Mouse (Mus musculus) small intestine, adult 2 months (tissue): Measurements from ENCODE around the gene Eif2b1. TPM values are rescaled to one million over a fixed set of nuclear protein-coding genes. Genes with fewer than 3 reads are reported as not detected.

Experiments
- H3K27ac ChIP-seq: fragments of 200-500 bp; 2 replicates; pipeline ENCODE4 v1.5.1; 2012; ENCODE audit warnings: low read depth, low read length, control low read depth, inconsistent platforms; ENCODE audit not compliant: insufficient read depth
- H3K27me3 ChIP-seq: fragments of 200-500 bp; 2 replicates; pipeline ENCODE4 v1.6.1; 2012; ENCODE audit warnings: mild to moderate bottlenecking, moderate library complexity, low read length, inconsistent platforms; ENCODE audit not compliant: control insufficient read depth, insufficient read depth
- H3K36me3 ChIP-seq: fragments of 200-500 bp; 2 replicates; pipeline ENCODE4 v1.6.1; 2012; ENCODE audit warnings: mild to moderate bottlenecking, low read length, control low read depth, inconsistent platforms; ENCODE audit not compliant: control insufficient read depth, insufficient read depth
- H3K4me1 ChIP-seq: fragments of 200-500 bp; 2 replicates; pipeline ENCODE4 v1.6.1; 2012; ENCODE audit warnings: low read length, inconsistent platforms, mixed read lengths; ENCODE audit not compliant: control insufficient read depth, insufficient read depth, insufficient read length
- H3K4me3 ChIP-seq: fragments of 200-500 bp; 2 replicates; pipeline ENCODE4 v1.5.1; 2012; ENCODE audit warnings: low read depth, mild to moderate bottlenecking, control low read depth, inconsistent platforms, low read length, moderate library complexity
- CTCF ChIP-seq: fragments of 200-500 bp; IDR thresholded peaks from 2 replicates; pipeline ENCODE4 v1.5.1; 2012; ENCODE audit warnings: low read depth, mild to moderate bottlenecking, control low read depth, inconsistent platforms, low read length, moderate library complexity, mixed read lengths; ENCODE audit not compliant: insufficient replicate concordance, insufficient read length; ENCODE audit errors: extremely low read depth
- POLR2A ChIP-seq: fragments of 200-500 bp; IDR thresholded peaks from 2 replicates; pipeline ENCODE4 v1.6.1; 2012; ENCODE audit warnings: low read depth, mild to moderate bottlenecking, control low read depth, inconsistent platforms, low read length, moderate library complexity
- WGBS: fragments of 180-500 bp; shearing (Covaris S2); methylation state at CpG from one replicate; pipeline ENCODE4 v1.1.7; 2018; 5-methylcytosine and 5-hydroxymethylcytosine counted together
- polyA plus RNA-seq: library from polyadenylated mRNA; depleted of rRNA; stranded (reverse); fragments of >200 nt; gene quantifications from 2 replicates; pipeline ENCODE4 v1.2.3, GENCODE M21; 2012

Eif2b1 gene
- polyA plus RNA-seq, 1 experiment: 12.5 TPM

- Histone ChIP-seq H3K4me1 (peaks cover 8% of the 10 kb centered on the region), H3K4me3 (no peak overlapping the region), H3K27ac (no peak overlapping the region), H3K36me3 (no peaks in the 10 kb centered on the region), H3K27me3 (no peaks in the 10 kb centered on the region)
- 52% methylated on average over 7 of the region's 7 CpGs for whole genome bisulfite sequencing
- TF ChIP-seq POLR2A (no peak), CTCF (no peak)
These were observed 46.5 kb downstream of the Eif2b1 start for GRCm38 (mm10) chr5:124532451-124532850.

GRCm38 (mm10) chr5:124531583-124531930 is 47.4 kb downstream of the Eif2b1 start:
- H3K36me3 ChIP-seq: no peaks in the 10 kb centered on the region
- no peaks in the 10 kb centered on the region for H3K27me3 ChIP-seq
- peak overlapping the region; percentile 28 for H3K27ac ChIP-seq
- peaks cover 8% of the 10 kb centered on the region for H3K4me1 ChIP-seq
- WGBS: 24% methylated on average over 14 of the region's 14 CpGs
- peak overlapping the region; percentile 73 for H3K4me3 ChIP-seq
- TF ChIP-seq CTCF (no peak), POLR2A (no peak)

GRCm38 (mm10) chr5:124530655-124531582 is 48.0 kb downstream of the Eif2b1 start, which contains the start of gene Rilpl1:
Gene Rilpl1, minus strand, starts transcription at chr5:124531391.
- H3K4me3 ChIP-seq: peak within 1 kb of the TSS; percentile 73
- 2% methylated on average over 88 of the region's 96 CpGs for WGBS
- H3K27ac ChIP-seq: peak within 1 kb of the TSS; percentile 54
- H3K36me3 ChIP-seq: no peaks in the 10 kb centered on the region
- H3K27me3 ChIP-seq: no peaks in the 10 kb centered on the region
- TF ChIP-seq POLR2A: 0 out of 2 replicates have a peak, but pooled peaks have one; percentile 15
- TF ChIP-seq CTCF: no peak
- H3K4me1 ChIP-seq: peaks cover 8% of the 10 kb centered on the region

GRCm38 (mm10) chr5:124529697-124530096 is 49.2 kb downstream of the Eif2b1 start:
- no peak overlapping the region; the same call in 1 of the 2 replicates for H3K27ac ChIP-seq
- peak overlapping the region; percentile 73 for H3K4me3 ChIP-seq
- TF ChIP-seq POLR2A (no peak), CTCF (no peak)
- peaks cover 8% of the 10 kb centered on the region for H3K4me1 ChIP-seq
- no peaks in the 10 kb centered on the region for H3K27me3 ChIP-seq
- WGBS: 68% methylated on average over 8 of the region's 8 CpGs
- H3K36me3 ChIP-seq: no peaks in the 10 kb centered on the region

GRCm38 (mm10) chr5:124529191-124529651 is 49.7 kb downstream of the Eif2b1 start:
- 55% methylated on average over 8 of the region's 8 CpGs for WGBS

GRCm38 (mm10) chr5:124528791-124529190 is 50.1 kb downstream of the Eif2b1 start:
- WGBS: 64% methylated on average over 9 of the region's 9 CpGs
- Histone ChIP-seq H3K27ac (peak overlapping the region; percentile 55), H3K4me1 (peaks cover 8% of the 10 kb centered on the region), H3K27me3 (no peaks in the 10 kb centered on the region), H3K4me3 (peak overlapping the region; percentile 27), H3K36me3 (no peaks in the 10 kb centered on the region)
- TF ChIP-seq CTCF (no peak), POLR2A (no peak)

More at GRCm38 (mm10) chr5:124529191-124529651, 49.7 kb downstream of the Eif2b1 start:
- no peak for TF ChIP-seq POLR2A
- no peak for TF ChIP-seq CTCF
- peak overlapping the region; percentile 55 for H3K27ac ChIP-seq
- H3K36me3 ChIP-seq: no peaks in the 10 kb centered on the region
- H3K4me1 ChIP-seq: peaks cover 8% of the 10 kb centered on the region
- H3K4me3 ChIP-seq: peak overlapping the region; percentile 73
- no peaks in the 10 kb centered on the region for H3K27me3 ChIP-seq

- peaks cover 8% of the 10 kb centered on the region for H3K4me1 ChIP-seq
- peak overlapping the region; percentile 55; the same call in 1 of the 2 replicates for H3K27ac ChIP-seq
- no peaks in the 10 kb centered on the region for H3K27me3 ChIP-seq
- WGBS: 73% methylated on average over 4 of the region's 4 CpGs
- no peaks in the 10 kb centered on the region for H3K36me3 ChIP-seq
- H3K4me3 ChIP-seq: no peak overlapping the region
- TF ChIP-seq CTCF: no peak
- TF ChIP-seq POLR2A: no peak
These were observed 50.6 kb downstream of the Eif2b1 start for GRCm38 (mm10) chr5:124528351-124528750.
